Mouse (Mus musculus) A20 (cell line): Measurements from ENCODE around the gene Ppp2r5c.
A peak's percentile ranks its signal among the peaks of the same experiment; 100 is the strongest.

Experiments used
- DNase-seq: peaks from one replicate; pipeline ENCODE4 v3.0.0-alpha.2; 2011; ENCODE audit warnings: low read depth, low spot score

Ppp2r5c gene

DNA sequence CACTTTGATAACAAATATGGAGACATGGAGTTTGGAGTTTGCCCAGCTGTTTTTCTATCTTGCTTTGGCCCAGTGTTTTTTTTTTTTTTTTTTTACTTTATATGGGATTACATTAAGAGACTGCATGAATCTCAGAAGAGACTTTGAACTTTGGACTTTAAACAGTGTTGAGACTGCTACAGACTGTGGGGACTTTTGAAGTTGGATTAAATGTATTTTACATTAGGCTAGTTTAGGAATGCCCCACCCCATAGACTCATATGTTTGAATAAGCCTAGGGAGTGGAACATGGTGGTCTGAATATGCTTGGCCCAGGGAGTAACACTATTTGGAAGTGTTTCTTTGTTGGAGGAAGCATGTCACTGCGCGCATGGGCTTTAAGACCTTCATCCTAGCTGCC lies 4.7 kb upstream of the Ppp2r5c start:
- DNase-seq: no peak

- DNase-seq: no peak
These were observed 2.4 kb upstream of the Ppp2r5c start for GRCm38 (mm10) chr12:110444530-110444929.

DNA sequence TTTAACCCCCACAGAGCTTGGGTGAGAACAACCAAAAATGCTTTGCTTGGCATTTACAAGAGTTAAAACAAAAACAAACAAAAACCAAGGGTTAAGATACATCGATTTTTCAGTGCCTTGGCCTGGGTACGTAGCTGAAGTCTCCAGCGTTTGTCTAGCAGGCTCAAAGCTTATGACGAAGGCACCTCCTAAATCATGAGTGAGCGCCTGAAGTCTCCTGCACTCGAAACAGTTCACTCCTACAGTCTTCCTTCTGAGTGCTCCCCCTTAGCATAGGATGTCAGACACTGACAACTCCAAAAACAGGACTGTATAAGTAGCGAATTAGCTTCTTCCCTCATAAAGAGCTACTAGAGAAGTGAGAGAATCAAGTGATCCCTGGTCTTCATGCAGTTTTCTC lies 1.1 kb upstream of the Ppp2r5c start:
- no peak for DNase-seq

GRCm38 (mm10) chr12:110447306-110447705 lies 386 bp downstream of the Ppp2r5c start:
- DNase-seq: peak; percentile 70

DNA sequence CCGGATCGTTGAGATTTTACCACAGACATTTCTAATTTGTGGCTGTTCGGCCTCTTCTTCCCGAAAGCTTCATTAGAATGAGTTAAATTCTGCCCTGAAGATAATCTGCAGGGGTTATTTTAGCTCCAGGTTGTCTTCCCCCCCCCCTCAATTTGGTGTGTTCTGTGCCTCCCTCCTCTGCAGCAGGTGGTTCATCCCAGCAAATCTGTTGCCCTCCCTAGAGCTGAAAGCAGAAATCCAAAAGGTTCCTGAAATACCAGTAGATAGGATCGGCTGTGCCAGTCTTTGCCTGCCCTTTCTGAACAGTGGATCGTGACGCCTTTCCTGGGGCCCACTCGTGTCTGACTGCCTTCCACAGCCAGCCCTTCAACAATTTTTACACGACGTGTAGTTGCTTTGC lies 1.8 kb downstream of the Ppp2r5c start:
- DNase-seq: no peak

GRCm38 (mm10) chr12:110454223-110454622 lies 7.3 kb downstream of the Ppp2r5c start:
- DNase-seq: peak; percentile 56

GRCm38 (mm10) chr12:110456024-110456423 lies 9.1 kb downstream of the Ppp2r5c start:
- no peak for DNase-seq

GRCm38 (mm10) chr12:110458667-110459066 lies 11.7 kb downstream of the Ppp2r5c start:
- no peak for DNase-seq

DNA sequence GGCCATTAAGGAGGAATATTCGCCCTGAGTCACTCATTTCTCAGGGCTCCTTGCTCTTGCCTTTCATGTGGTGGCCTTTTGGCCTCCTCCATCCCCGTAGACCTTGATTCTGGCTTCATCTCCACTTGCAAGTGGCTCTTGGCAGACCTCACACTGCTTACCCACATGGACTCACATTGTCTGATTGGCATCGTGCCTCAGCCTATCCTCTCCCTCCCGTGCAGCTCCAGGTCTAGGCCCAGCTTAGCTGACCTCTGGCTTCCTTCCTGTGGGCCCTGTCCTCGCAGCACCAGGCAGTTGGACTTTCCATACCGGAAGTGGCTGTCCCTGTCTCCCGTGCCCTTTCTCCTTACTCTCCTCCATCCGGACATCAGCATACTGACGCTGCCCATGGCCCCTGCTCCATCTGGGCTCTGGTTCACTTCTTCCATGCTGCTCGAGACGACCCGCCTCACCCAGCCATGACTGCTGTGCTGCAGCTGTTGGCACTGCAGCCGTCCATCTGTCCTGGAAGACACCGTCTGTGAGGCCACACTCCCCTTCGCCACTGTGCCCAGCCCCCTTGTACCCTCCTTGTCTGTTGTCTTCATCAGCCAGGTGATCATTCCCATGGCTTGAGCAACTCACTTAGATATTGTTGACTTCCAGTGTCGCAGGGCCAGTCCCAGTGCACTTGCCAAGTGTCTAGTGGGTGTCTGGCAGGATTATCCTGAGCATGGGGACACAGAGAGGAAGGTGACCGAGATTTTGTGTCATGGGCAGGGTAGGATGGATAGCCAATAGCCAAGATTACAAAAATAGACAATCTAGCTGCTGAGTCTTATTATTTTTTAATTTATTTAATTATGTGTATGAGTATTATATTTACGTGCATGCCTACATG lies 13.7 kb downstream of the Ppp2r5c start:
- DNase-seq: no peak

DNA sequence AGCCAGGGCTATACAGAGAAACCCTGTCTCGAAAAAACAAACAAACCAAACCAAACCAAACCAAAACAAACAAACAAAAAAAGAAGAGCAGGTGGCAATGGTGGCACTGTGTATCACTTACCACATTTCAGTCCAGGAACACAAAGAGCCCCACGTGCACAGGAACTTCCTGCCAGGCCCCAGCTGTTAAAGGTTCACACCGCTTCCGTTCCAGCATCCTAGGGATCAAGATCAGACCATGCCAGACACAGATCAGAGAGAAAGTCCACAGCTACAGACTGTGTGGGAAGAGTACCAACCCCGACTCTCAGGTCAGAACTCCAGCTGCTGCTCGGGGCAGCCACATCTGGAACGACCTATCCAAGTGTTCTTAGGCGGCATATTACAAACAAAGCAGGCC lies 16.8 kb downstream of the Ppp2r5c start:
- no peak for DNase-seq

- no peak for DNase-seq
These were observed 24.5 kb downstream of the Ppp2r5c start for GRCm38 (mm10) chr12:110471426-110471825.

DNA sequence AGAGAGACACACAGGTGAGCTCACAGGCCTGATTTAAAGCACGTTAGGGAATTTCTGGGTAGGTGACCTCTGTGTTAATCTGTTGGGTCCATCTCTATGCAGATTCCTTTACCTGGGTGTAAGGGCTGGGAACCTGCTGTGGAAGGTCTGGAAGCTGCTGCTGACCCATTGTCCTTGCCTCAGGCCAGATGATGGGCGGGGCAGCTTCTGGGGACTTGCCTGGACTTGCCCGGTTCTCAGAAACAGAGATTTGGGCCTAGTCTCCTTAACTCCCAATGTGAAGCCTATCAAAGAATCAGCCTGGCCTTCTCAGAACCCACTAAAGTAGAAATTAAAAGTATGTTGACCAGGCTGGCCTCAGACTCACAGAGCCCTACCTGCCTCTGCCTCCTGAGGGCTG lies 25.3 kb downstream of the Ppp2r5c start:
- DNase-seq: no peak

DNA sequence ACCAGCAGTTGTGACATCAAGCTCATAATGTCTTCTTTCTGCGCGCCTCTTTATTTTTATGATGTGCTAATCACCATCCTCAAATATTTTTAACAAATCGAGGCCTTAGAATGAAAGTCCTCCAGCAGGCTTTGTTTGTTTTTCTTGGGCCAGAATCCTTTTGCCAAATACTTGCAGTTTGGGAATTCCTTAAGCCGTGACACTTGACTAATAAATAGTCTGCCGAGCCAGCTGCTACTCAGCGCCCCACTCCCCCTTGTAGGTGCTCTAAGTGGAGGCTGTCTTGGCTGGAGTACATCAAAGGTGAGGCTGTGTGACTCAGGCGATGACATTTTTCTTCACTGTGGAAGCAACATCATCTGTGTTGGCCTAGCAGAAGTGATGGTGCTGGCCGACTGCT lies 27.6 kb downstream of the Ppp2r5c start:
- no peak for DNase-seq

DNA sequence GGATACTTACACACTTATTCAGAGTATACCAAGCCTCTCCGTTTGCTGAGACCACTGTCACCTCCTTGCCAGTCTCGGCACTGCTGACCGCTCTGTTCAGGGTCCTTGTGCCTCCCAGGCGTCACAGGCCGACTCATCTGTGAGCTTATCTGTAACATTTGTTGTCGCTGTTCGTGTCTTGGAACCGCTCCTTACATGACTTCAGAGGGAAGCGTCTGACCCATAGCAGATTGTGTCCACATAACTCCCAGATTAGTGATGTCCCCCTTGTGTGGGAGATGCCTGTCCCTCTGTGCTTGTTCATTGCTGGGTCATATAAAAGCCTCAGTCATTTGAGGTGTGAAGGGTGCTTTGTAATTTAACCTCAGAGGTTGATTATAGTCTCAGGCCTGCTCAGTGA lies 29.6 kb downstream of the Ppp2r5c start:
- no peak for DNase-seq

DNA sequence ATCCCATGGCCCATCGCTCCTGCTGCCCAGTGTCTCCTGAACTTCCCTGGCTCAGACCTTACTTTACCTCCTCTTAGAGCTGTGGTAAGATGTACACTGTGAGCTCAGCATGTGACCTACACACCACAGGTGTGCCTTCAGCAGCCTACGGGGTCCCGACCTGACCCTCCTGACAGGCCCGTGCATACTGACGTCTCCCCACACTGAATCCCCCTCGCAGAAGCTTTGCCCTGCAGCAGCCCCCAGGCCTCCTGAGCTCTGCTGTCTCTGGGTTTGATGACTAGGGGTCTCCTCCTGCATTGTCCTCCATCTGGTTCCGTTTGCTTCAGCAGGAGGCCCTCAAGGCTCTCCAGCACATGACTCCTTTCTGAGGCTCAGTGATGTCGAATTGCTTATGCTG lies 31.0 kb downstream of the Ppp2r5c start:
- no peak for DNase-seq

DNA sequence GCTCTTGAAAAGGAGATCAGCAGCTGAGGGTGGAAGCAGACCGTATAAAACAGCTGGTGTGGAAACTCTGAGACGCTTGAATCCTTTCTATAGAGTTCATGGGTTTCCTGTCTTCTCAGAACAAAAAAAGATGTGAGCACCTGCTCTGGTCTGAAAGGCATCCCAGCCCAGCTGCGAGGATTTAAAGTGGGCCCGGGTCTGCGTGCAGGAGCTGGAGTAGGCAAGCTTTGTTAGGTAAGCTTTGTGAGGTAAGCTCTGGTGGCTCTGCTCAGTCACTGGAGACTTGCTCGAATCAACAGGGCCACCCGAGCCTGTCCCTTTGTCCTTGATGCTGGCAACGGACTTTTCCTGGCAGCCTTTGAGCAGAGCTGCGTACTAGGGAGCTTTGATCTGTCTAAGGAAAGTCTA lies 31.7 kb downstream of the Ppp2r5c start:
- DNase-seq: no peak

GRCm38 (mm10) chr12:110479268-110479667 lies 32.3 kb downstream of the Ppp2r5c start:
- DNase-seq: no peak

- peak; percentile 26 for DNase-seq
These were observed 33.8 kb downstream of the Ppp2r5c start for GRCm38 (mm10) chr12:110480701-110481100.

- DNase-seq: peak; percentile 19
These were observed 36.8 kb downstream of the Ppp2r5c start for GRCm38 (mm10) chr12:110483761-110484160.

- no peak for DNase-seq
These were observed 38.1 kb downstream of the Ppp2r5c start for GRCm38 (mm10) chr12:110484824-110485584.

- peak; percentile 93 for DNase-seq
These were observed 38.8 kb downstream of the Ppp2r5c start for GRCm38 (mm10) chr12:110485585-110486331.

- DNase-seq: no peak
These were observed 39.9 kb downstream of the Ppp2r5c start for GRCm38 (mm10) chr12:110486852-110487251.
